Comparison of ENCODE assay signal across 7 mouse cellular contexts in the genomic region with DNA sequence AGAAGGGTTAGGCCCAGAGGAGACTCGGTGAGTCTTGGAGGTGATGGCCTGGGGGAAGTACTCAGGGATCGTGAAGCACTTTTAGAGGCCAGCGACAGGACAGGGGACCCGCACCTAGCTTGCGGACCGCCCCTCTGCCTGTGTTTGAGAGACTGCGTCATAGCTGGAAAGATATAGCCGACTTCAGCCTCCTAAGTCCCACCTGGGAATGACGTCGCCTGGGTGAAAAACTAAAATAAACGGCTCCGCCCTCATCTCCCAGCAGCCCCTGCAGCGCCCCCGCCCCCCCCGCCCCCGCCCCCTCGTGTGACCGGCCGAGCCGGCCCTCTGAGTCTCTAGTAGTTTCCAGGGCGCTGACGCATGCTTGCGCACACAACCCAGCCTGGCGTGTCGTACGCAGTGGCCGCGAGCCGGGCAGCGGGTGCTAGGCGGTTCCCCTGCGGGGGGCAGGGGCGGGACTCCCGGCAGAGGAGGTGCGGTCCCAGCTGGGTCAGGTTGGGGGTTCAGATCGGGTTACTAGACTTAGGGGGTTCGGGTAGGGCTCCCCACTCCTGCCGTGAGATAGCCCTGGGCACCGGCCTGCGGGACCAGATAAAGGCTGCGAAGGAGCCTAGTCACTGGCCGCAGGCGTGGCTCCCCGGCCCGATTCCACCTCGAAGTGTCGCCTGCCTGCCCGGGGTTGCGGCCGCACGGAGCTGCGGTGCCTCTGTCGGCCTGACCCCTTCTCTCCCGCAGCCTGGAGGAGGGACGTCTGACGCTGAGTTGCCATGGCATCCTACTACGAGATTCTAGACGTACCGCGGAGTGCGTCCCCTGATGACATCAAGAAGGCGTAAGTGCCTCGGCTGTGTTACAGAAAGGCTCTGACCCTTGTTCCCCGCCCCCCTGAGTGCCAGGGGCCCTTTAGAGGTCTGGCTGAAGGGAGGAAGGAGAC. TPM values are rescaled to one million over a fixed set of nuclear protein-coding genes. Genes with fewer than 3 reads are reported as not detected.
A peak's percentile ranks its signal among the peaks of the same experiment; 100 is the strongest.
DNase-seq lines count a peak whose midpoint lies in the region; ATAC-seq and TF ChIP-seq lines count a peak whose summit lies in the region.

Gene Dnajb2, plus strand, starts transcription at position 290 of the 934 bp plus-strand sequence.

- peak within 1 kb of the TSS; percentile 73 for H3K4me3 ChIP-seq in embryonic facial prominence, embryonic 10.5 days
- H3K4me3 ChIP-seq in intestine, postnatal 0 days (ENCODE audit: low read depth, low read length) = peak within 1 kb of the TSS; percentile 69
- peak within 1 kb of the TSS; percentile 86 for H3K4me3 ChIP-seq in limb, embryonic 10.5 days
- H3K4me3 ChIP-seq in midbrain, embryonic 11.5 days (ENCODE audit: low read depth, low read length) = peak within 1 kb of the TSS; percentile 59

- peaks cover 20% of the 10 kb centered on the region for H3K4me1 ChIP-seq in embryonic facial prominence, embryonic 10.5 days
- no peaks in the 10 kb centered on the region; the same call in 1 of the 2 replicates for H3K4me1 ChIP-seq in intestine, postnatal 0 days (replicated peaks; ENCODE audit: control insufficient read depth, insufficient read depth, low read length)
- peaks cover 26% of the 10 kb centered on the region for H3K4me1 ChIP-seq in limb, embryonic 10.5 days
- H3K4me1 ChIP-seq in midbrain, embryonic 11.5 days (ENCODE audit: control insufficient read depth, insufficient read depth, low read length) = peaks cover 9% of the 10 kb centered on the region

- under 1% methylated on average over 64 of the region's 64 CpGs for WGBS in embryonic facial prominence, embryonic 10.5 days
- WGBS in intestine, postnatal 0 days = under 1% methylated on average over 63 of the region's 64 CpGs
- WGBS in limb, embryonic 10.5 days = under 1% methylated on average over 64 of the region's 64 CpGs
- WGBS in midbrain, embryonic 11.5 days = under 1% methylated on average over 61 of the region's 64 CpGs

- TF ChIP-seq CTCF in intestine, postnatal 0 days (IDR thresholded peaks at IDR 0.05; ENCODE audit: low read depth) = no peak

- peaks cover 12% of the 10 kb centered on the region; the same call in 1 of the 2 replicates for H3K27me3 ChIP-seq in embryonic facial prominence, embryonic 10.5 days (replicated peaks; ENCODE audit: low read depth, poor library complexity, severe bottlenecking)
- no peaks in the 10 kb centered on the region for H3K27me3 ChIP-seq in intestine, postnatal 0 days (replicated peaks; ENCODE audit: control insufficient read depth, insufficient read depth, low read length)
- H3K27me3 ChIP-seq in limb, embryonic 10.5 days (ENCODE audit: low read depth, poor library complexity, severe bottlenecking) = no peaks in the 10 kb centered on the region
- no peaks in the 10 kb centered on the region; the same call in 1 of the 2 replicates for H3K27me3 ChIP-seq in midbrain, embryonic 11.5 days (ENCODE audit: control insufficient read depth, insufficient read depth, low read length)

- ATAC-seq in granulocyte monocyte progenitor cell, adult 5-6 weeks (replicated peaks; ENCODE audit: poor library complexity, severe bottlenecking) = peak; percentile 74
- peak; percentile 90 for ATAC-seq in intestine, postnatal 0 days
- ATAC-seq in midbrain, embryonic 11.5 days (ENCODE audit: low FRiP score) = peak; percentile 90

- peaks cover 16% of the 10 kb centered on the region for H3K36me3 ChIP-seq in embryonic facial prominence, embryonic 10.5 days (replicated peaks)
- peaks cover 18% of the 10 kb centered on the region; the same call in 1 of the 2 replicates for H3K36me3 ChIP-seq in intestine, postnatal 0 days (ENCODE audit: control insufficient read depth, insufficient read depth)
- peaks cover 8% of the 10 kb centered on the region for H3K36me3 ChIP-seq in limb, embryonic 10.5 days
- H3K36me3 ChIP-seq in midbrain, embryonic 11.5 days (ENCODE audit: control insufficient read depth, insufficient read depth, low read length) = no peaks in the 10 kb centered on the region

- DNase-seq in adrenal gland, postnatal 10 days = peak; percentile 94
- peak; percentile 90 for DNase-seq in embryonic facial prominence, embryonic 10.5 days (ENCODE audit: low spot score)
- DNase-seq in limb, embryonic 10.5 days (ENCODE audit: low spot score) = peak; percentile 85
- peak; percentile 96 for DNase-seq in midbrain, embryonic 11.5 days (ENCODE audit: low spot score, missing footprints)
- DNase-seq in skeletal muscle tissue, adult 2 months (ENCODE audit: low read depth, low spot score) = peak; percentile 92

- peak within 1 kb of the TSS; percentile 98 for H3K4me2 ChIP-seq in intestine, postnatal 0 days (replicated peaks; ENCODE audit: low read depth)
- H3K4me2 ChIP-seq in midbrain, embryonic 11.5 days = peak within 1 kb of the TSS; percentile 94

- peak within 1 kb of the TSS; percentile 81 for H3K9ac ChIP-seq in intestine, postnatal 0 days (ENCODE audit: low read depth, low read length)
- H3K9ac ChIP-seq in midbrain, embryonic 11.5 days (ENCODE audit: low read length) = peak within 1 kb of the TSS; percentile 76

- peak within 1 kb of the TSS; percentile 87 for H3K27ac ChIP-seq in embryonic facial prominence, embryonic 10.5 days (replicated peaks)
- H3K27ac ChIP-seq in intestine, postnatal 0 days (ENCODE audit: low read depth, low read length) = peak within 1 kb of the TSS; percentile 79
- peak within 1 kb of the TSS; percentile 90 for H3K27ac ChIP-seq in limb, embryonic 10.5 days
- H3K27ac ChIP-seq in midbrain, embryonic 11.5 days (ENCODE audit: low read depth, low read length) = peak within 1 kb of the TSS; percentile 52; the same call in 1 of the 2 replicates

- H3K9me3 ChIP-seq in embryonic facial prominence, embryonic 10.5 days = no peaks in the 10 kb centered on the region
- H3K9me3 ChIP-seq in intestine, postnatal 0 days (ENCODE audit: control insufficient read depth) = no peaks in the 10 kb centered on the region
- H3K9me3 ChIP-seq in limb, embryonic 10.5 days (replicated peaks) = no peaks in the 10 kb centered on the region
- no peaks in the 10 kb centered on the region for H3K9me3 ChIP-seq in midbrain, embryonic 11.5 days (ENCODE audit: control insufficient read depth, low read length)

RNA-seq across cellular contexts. Expression of gene Dnajb2, which starts in this region (rescaled TPM):
- total RNA-seq in adrenal gland, postnatal 10 days (2021) = 10 to 100 TPM; 40.5 to 45.1 TPM
- 27.0 and 27.5 TPM in 2 replicates for polyA plus RNA-seq in embryonic facial prominence, embryonic 10.5 days (2016; fragmentation: Nextera tagmentation; extraction: Ambion mirVana)
- total RNA-seq in granulocyte monocyte progenitor cell, adult 5-6 weeks (2014; fragmentation: Nextera tagmentation) = 0.66 and 4.1 TPM in 2 replicates
- 1.5 and 1.6 TPM in 2 replicates for total RNA-seq in granulocyte monocyte progenitor cell, adult 5-6 weeks (2017)
- 10.9 and 11.4 TPM in 2 replicates for polyA plus RNA-seq in intestine, postnatal 0 days (2015; fragmentation: Nextera tagmentation; extraction: Ambion mirVana)
- 23.8 and 29.9 TPM in 2 replicates for polyA plus RNA-seq in limb, embryonic 10.5 days (2016; fragmentation: Nextera tagmentation; extraction: Ambion mirVana)
- polyA plus RNA-seq in midbrain, embryonic 11.5 days (2014; fragmentation: Nextera tagmentation; extraction: Ambion mirVana) = 15.9 and 18.1 TPM in 2 replicates

Comparison
In these comparisons a context has a peak if more than half of its experiments do, and no peak if none do; other contexts are left out.
1. Peak in every context shown above with its lines: DNase-seq, ATAC-seq, H3K4me3 ChIP-seq and H3K27ac ChIP-seq.
2. RNA of gene Dnajb2 (total RNA-seq): 40.5 to 45.1 TPM in adrenal gland, postnatal 10 days; 0.66 to 4.1 TPM in granulocyte monocyte progenitor cell, adult 5-6 weeks; every median in the first group is over 4 times any median in the second.